30 mouse cellular contexts compared by ENCODE assay signal in genomic region chr14:21733131-21733905, GRCm38 (mm10). TPM values are rescaled to one million over a fixed set of nuclear protein-coding genes. Genes with fewer than 3 reads are reported as not detected.
DNase-seq lines count a peak whose midpoint lies in the region; ATAC-seq lines count a peak whose summit lies in the region.
"Had no signal": no experiment of that assay in that cellular context is flagged by ENCODE, and none has a peak within 500 bp of the region (broad histone marks: within the 10 kb centered on the region; RNA-seq: fewer than 3 reads in every experiment).

No protein-coding gene starts in this region.

- no peaks in the 10 kb centered on the region for H3K36me3 ChIP-seq in heart, embryonic 10.5 days
- no peaks in the 10 kb centered on the region for H3K36me3 ChIP-seq in heart, embryonic 12.5 days
- H3K36me3 ChIP-seq: embryonic facial prominence, embryonic 12.5 days; embryonic facial prominence, embryonic 15.5 days; forebrain, embryonic 12.5 days; hindbrain, embryonic 10.5 days; hindbrain, embryonic 13.5 days; intestine, embryonic 15.5 days had no signal

- no peaks in the 10 kb centered on the region for H3K27me3 ChIP-seq in heart, embryonic 10.5 days (ENCODE audit: insufficient read depth, poor library complexity, severe bottlenecking)
- H3K27me3 ChIP-seq in heart, embryonic 12.5 days (replicated peaks), result no peaks in the 10 kb centered on the region
- H3K27me3 ChIP-seq: embryonic facial prominence, embryonic 12.5 days; embryonic facial prominence, embryonic 15.5 days; forebrain, embryonic 12.5 days; hindbrain, embryonic 13.5 days; intestine, embryonic 15.5 days had no signal

- WGBS in heart, embryonic 10.5 days, result 84% methylated on average over 15 of the region's 15 CpGs
- WGBS in heart, embryonic 12.5 days, result 84% methylated on average over 15 of the region's 15 CpGs

- H3K27ac ChIP-seq in heart, embryonic 10.5 days, result no peak overlapping the region
- no peak overlapping the region for H3K27ac ChIP-seq in heart, embryonic 12.5 days (ENCODE audit: poor library complexity, severe bottlenecking)
- H3K27ac ChIP-seq: embryonic facial prominence, embryonic 12.5 days; embryonic facial prominence, embryonic 15.5 days; forebrain, embryonic 12.5 days; hindbrain, embryonic 10.5 days; hindbrain, embryonic 13.5 days; intestine, embryonic 15.5 days had no signal

- peaks cover 16% of the 10 kb centered on the region for H3K4me1 ChIP-seq in heart, embryonic 10.5 days
- peaks cover 8% of the 10 kb centered on the region for H3K4me1 ChIP-seq in heart, embryonic 12.5 days (replicated peaks)
- H3K4me1 ChIP-seq: embryonic facial prominence, embryonic 12.5 days; embryonic facial prominence, embryonic 15.5 days; forebrain, embryonic 12.5 days; hindbrain, embryonic 10.5 days; hindbrain, embryonic 13.5 days; intestine, embryonic 15.5 days had no signal

- no peak overlapping the region for H3K4me3 ChIP-seq in heart, embryonic 10.5 days
- no peak overlapping the region for H3K4me3 ChIP-seq in heart, embryonic 12.5 days
- H3K4me3 ChIP-seq: embryonic facial prominence, embryonic 12.5 days; embryonic facial prominence, embryonic 15.5 days; forebrain, embryonic 12.5 days; hindbrain, embryonic 10.5 days; hindbrain, embryonic 13.5 days; intestine, embryonic 15.5 days had no signal

- no peak overlapping the region for H3K9ac ChIP-seq in heart, embryonic 12.5 days
- H3K9ac ChIP-seq: embryonic facial prominence, embryonic 12.5 days; embryonic facial prominence, embryonic 15.5 days; forebrain, embryonic 12.5 days; hindbrain, embryonic 13.5 days; intestine, embryonic 15.5 days had no signal

- no peak overlapping the region for H3K4me2 ChIP-seq in heart, embryonic 12.5 days
- H3K4me2 ChIP-seq: embryonic facial prominence, embryonic 12.5 days; embryonic facial prominence, embryonic 15.5 days; forebrain, embryonic 12.5 days; hindbrain, embryonic 13.5 days; intestine, embryonic 15.5 days had no signal

- no peak for DNase-seq in frontal cortex, postnatal 10 days (ENCODE audit: low spot score in 2 of 2)
- DNase-seq in heart, embryonic 10.5 days (ENCODE audit: low spot score), result peak; percentile 70
- DNase-seq in testis, postnatal 10 days (ENCODE audit: low spot score), result peak; percentile 33
- no peak for DNase-seq in testis, postnatal 14 days (ENCODE audit: low spot score)
- DNase-seq: adrenal gland, postnatal 10 days; cerebellum, adult 11 months; cerebellum, adult 2 months; cerebellum, adult 9-11 months; cerebellum, postnatal 25 days; gastrocnemius, postnatal 10 days; gastrocnemius, postnatal 36 days; heart, adult 18-20 months had no signal

- peak; percentile 59; the same call in 1 of the 2 replicates for ATAC-seq in frontal cortex, adult (ENCODE audit: low TSS enrichment)
- no peak for ATAC-seq in heart, embryonic 12.5 days (ENCODE audit: insufficient number of reproducible peaks, low FRiP score)
- ATAC-seq in neutrophil, adult 5-6 weeks (ENCODE audit: extremely low read depth, insufficient number of reproducible peaks, low FRiP score, poor library complexity, severe bottlenecking), result 0 out of 2 replicates have a peak, but pooled peaks have one; percentile 8
- no peak for ATAC-seq in megakaryocyte progenitor cell, adult 5-6 weeks (replicated peaks; ENCODE audit: poor library complexity)
- ATAC-seq: CD4-positive, CD25-positive, alpha-beta regulatory T cell, adult 4 months; forebrain, embryonic 16.5 days; hindbrain, embryonic 16.5 days; intestine, embryonic 15.5 days had no signal

- H3K9me3 ChIP-seq in heart, embryonic 10.5 days, result no peaks in the 10 kb centered on the region
- peaks cover 5% of the 10 kb centered on the region; the same call in 1 of the 2 replicates for H3K9me3 ChIP-seq in heart, embryonic 12.5 days (replicated peaks)
- H3K9me3 ChIP-seq: embryonic facial prominence, embryonic 15.5 days; forebrain, embryonic 12.5 days; intestine, embryonic 15.5 days had no signal

RNA-seq across cellular contexts. Expression of gene Samd8, which starts 17.0 kb away (rescaled TPM):
- 9.9 and 11.6 TPM in 2 replicates for polyA plus RNA-seq in heart, embryonic 10.5 days (2016; fragmentation: Nextera tagmentation; extraction: Ambion mirVana)
- 11.6 and 11.7 TPM in 2 replicates for polyA plus RNA-seq in heart, embryonic 12.5 days (2016; fragmentation: Nextera tagmentation; extraction: Ambion mirVana)
- 20.5 and 22.8 TPM in 2 replicates for total RNA-seq in neutrophil, adult 5-6 weeks (2017)
- total RNA-seq in megakaryocyte progenitor cell, adult 5-6 weeks (2015), result 6.2 and 10.3 TPM in 2 replicates
- total RNA-seq in megakaryocyte progenitor cell, adult 5-6 weeks (2017), result 4.4 and 8.7 TPM in 2 replicates

RNA-seq across cellular contexts. Expression of gene Dusp13, which starts 17.7 kb away (rescaled TPM):
- 0.10 TPM in 1 of 2 replicates, not detected in the other for polyA plus RNA-seq in heart, embryonic 10.5 days (2016; fragmentation: Nextera tagmentation; extraction: Ambion mirVana)
- polyA plus RNA-seq in heart, embryonic 12.5 days (2016; fragmentation: Nextera tagmentation; extraction: Ambion mirVana), result 0.23 TPM in 1 of 2 replicates, not detected in the other
- not detected in 2 replicates for total RNA-seq in neutrophil, adult 5-6 weeks (2017)
- not detected in 2 replicates for total RNA-seq in megakaryocyte progenitor cell, adult 5-6 weeks (2015)
- total RNA-seq in megakaryocyte progenitor cell, adult 5-6 weeks (2017), result not detected in 2 replicates
- total RNA-seq: common myeloid progenitor, adult 5-6 weeks; MEL had no signal
- polyA plus RNA-seq: CD4-positive, CD25-positive, alpha-beta regulatory T cell, adult 4 months; embryonic facial prominence, embryonic 12.5 days; forebrain, embryonic 12.5 days; forebrain, embryonic 16.5 days; heart, embryonic 14.5 days; heart, postnatal 0 days; hindbrain, embryonic 10.5 days; hindbrain, embryonic 13.5 days; hindbrain, embryonic 16.5 days; intestine, embryonic 15.5 days had no signal

RNA-seq across cellular contexts. Expression of gene Dupd1, which starts 18.9 kb away (rescaled TPM):
- polyA plus RNA-seq in heart, embryonic 10.5 days (2016; fragmentation: Nextera tagmentation; extraction: Ambion mirVana), result 0.12 and 0.15 TPM in 2 replicates
- 0.17 and 0.23 TPM in 2 replicates for polyA plus RNA-seq in heart, embryonic 12.5 days (2016; fragmentation: Nextera tagmentation; extraction: Ambion mirVana)
- not detected in 2 replicates for total RNA-seq in neutrophil, adult 5-6 weeks (2017)
- total RNA-seq in megakaryocyte progenitor cell, adult 5-6 weeks (2015), result not detected in 2 replicates
- total RNA-seq in megakaryocyte progenitor cell, adult 5-6 weeks (2017), result not detected in 2 replicates
- total RNA-seq: common myeloid progenitor, adult 5-6 weeks; heart, postnatal 25 days; MEL had no signal
- polyA plus RNA-seq: CD4-positive, CD25-positive, alpha-beta regulatory T cell, adult 4 months; cerebellum, adult 2 months; embryonic facial prominence, embryonic 15.5 days; forebrain, embryonic 12.5 days; hindbrain, embryonic 16.5 days; intestine, embryonic 15.5 days had no signal

Comparison
In these comparisons a context has a peak if more than half of its experiments do, and no peak if none do; other contexts are left out.
1. DNase-seq: peak in heart, embryonic 10.5 days (single experiment) and testis, postnatal 10 days (single experiment); none in frontal cortex, postnatal 10 days (0 of 2) and testis, postnatal 14 days (single experiment).
2. ATAC-seq: peak in frontal cortex, adult (single experiment) and neutrophil, adult 5-6 weeks (single experiment); none in heart, embryonic 12.5 days (single experiment) and megakaryocyte progenitor cell, adult 5-6 weeks (single experiment).